In the genomic region with DNA sequence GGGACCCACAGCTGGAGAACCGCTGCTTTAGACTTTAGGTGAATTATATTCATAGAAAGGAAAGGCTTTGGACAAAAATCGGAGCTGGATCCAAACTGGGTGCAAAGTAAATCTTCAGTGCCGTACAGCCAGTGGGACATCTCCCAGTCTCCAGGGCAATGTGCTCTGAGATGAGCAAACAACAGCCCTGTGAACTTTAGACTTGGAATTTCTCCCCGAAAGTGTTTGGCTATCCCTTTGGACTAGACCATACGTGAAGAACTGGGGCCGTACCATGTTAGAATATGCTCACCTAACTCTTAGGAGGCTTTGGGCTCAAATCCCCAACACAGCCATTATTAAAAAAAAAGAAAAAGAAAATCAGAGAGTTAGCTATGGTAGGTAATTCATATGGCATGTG, we compare ENCODE assay signal across 27 mouse cellular contexts. TPM values are rescaled to one million over a fixed set of nuclear protein-coding genes. Genes with fewer than 3 reads are reported as not detected.
"Had no signal": no experiment of that assay in that cellular context is flagged by ENCODE, and none has a peak within 500 bp of the region (broad histone marks: within the 10 kb centered on the region; RNA-seq: fewer than 3 reads in every experiment).

No protein-coding gene starts in this region.

- H3K27ac ChIP-seq: limb, embryonic 12.5 days; limb, embryonic 15.5 days; macrophage; midbrain, embryonic 12.5 days; neural tube, embryonic 13.5 days; stomach, embryonic 15.5 days had no signal

- H3K4me2 ChIP-seq: limb, embryonic 12.5 days; limb, embryonic 15.5 days; lung, embryonic 14.5 days; midbrain, embryonic 12.5 days; neural tube, embryonic 13.5 days; stomach, embryonic 15.5 days had no signal

- H3K27me3 ChIP-seq: limb, embryonic 15.5 days; neural tube, embryonic 13.5 days; stomach, embryonic 15.5 days had no signal

- H3K9ac ChIP-seq: limb, embryonic 12.5 days; limb, embryonic 15.5 days; lung, embryonic 14.5 days; midbrain, embryonic 12.5 days; neural tube, embryonic 13.5 days; stomach, embryonic 15.5 days had no signal

- H3K4me3 ChIP-seq: limb, embryonic 12.5 days; limb, embryonic 15.5 days; midbrain, embryonic 12.5 days; myocyte; neural tube, embryonic 13.5 days; stomach, embryonic 15.5 days had no signal

- H3K36me3 ChIP-seq: limb, embryonic 12.5 days; limb, embryonic 15.5 days; midbrain, embryonic 12.5 days; neural tube, embryonic 13.5 days; stomach, embryonic 15.5 days had no signal

- H3K9me3 ChIP-seq: limb, embryonic 12.5 days; limb, embryonic 15.5 days; midbrain, embryonic 12.5 days; neural tube, embryonic 13.5 days; stomach, embryonic 15.5 days had no signal

- ATAC-seq: inflammation-experienced regulatory T-cells, adult 6 months; lung, postnatal 0 days; midbrain, embryonic 16.5 days had no signal

- H3K4me1 ChIP-seq: limb, embryonic 15.5 days; stomach, embryonic 15.5 days had no signal

- DNase-seq: kidney, adult 18-20 months; kidney, adult 9 months; kidney, postnatal 14 days; kidney, postnatal 4 days; left cerebral cortex, postnatal 4 days; lung, embryonic 14.5 days; retina, postnatal 1 day; right cerebral cortex, postnatal 25 days; spleen, adult 18-20 months; thymus, adult 2 months; thymus, postnatal 14 days; thymus, postnatal 4 days had no signal

RNA-seq across cellular contexts. Expression of gene Nr5a2, which starts 30.5 kb away (rescaled TPM):
- total RNA-seq: layer of hippocampus, adult 18-20 months; layer of hippocampus, postnatal 14 days; megakaryocyte, adult 5-6 weeks; monocyte, adult 5-6 weeks; neutrophil, adult 5-6 weeks had no signal
- polyA plus RNA-seq: inflammation-experienced regulatory T-cells, adult 6 months; macrophage; myocyte had no signal
